Mouse (Mus musculus): ENCODE data around the gene Dpyd. TPM values are rescaled to one million over a fixed set of nuclear protein-coding genes. Genes with fewer than 3 reads are reported as not detected.

Dpyd gene
- polyA plus RNA-seq, 1 experiment from 2014 or later: 3.5 TPM

- H3K27ac ChIP-seq (replicated peaks): no peak overlapping the region
- H3K9me3 ChIP-seq (ENCODE audit: control insufficient read depth, low read length): no peaks in the 10 kb centered on the region
- 41% methylated on average over 2 of the region's 2 CpGs for WGBS
- TF ChIP-seq CTCF (IDR thresholded peaks at IDR 0.05; ENCODE audit: low read depth) (no peak), EP300 (optimal IDR thresholded peaks at IDR 0.05) (no peak)
- ATAC-seq (ENCODE audit: low FRiP score, low TSS enrichment): no peak
- H3K27me3 ChIP-seq (ENCODE audit: control insufficient read depth, insufficient read depth, low read length): no peaks in the 10 kb centered on the region
- no peak overlapping the region for H3K4me3 ChIP-seq (ENCODE audit: low read depth, low read length)
- H3K9ac ChIP-seq (ENCODE audit: low read length): no peak overlapping the region
- no peak for DNase-seq (ENCODE audit: low spot score)
- H3K36me3 ChIP-seq (ENCODE audit: control insufficient read depth, insufficient read depth, low read length): no peaks in the 10 kb centered on the region
- H3K4me2 ChIP-seq (replicated peaks; ENCODE audit: low read depth): no peak overlapping the region
- no peaks in the 10 kb centered on the region for H3K4me1 ChIP-seq (replicated peaks; ENCODE audit: control insufficient read depth, insufficient read depth)
Measured at GRCm38 (mm10) chr3:119464073-119464472, 902.1 kb downstream of the Dpyd start.

GRCm38 (mm10) chr3:119464479-119464878 is 902.5 kb downstream of the Dpyd start:
- Histone ChIP-seq H3K9ac (ENCODE audit: low read length) (no peak overlapping the region), H3K4me1 (replicated peaks; ENCODE audit: control insufficient read depth, insufficient read depth) (no peaks in the 10 kb centered on the region), H3K9me3 (ENCODE audit: control insufficient read depth, low read length) (no peaks in the 10 kb centered on the region), H3K4me2 (replicated peaks; ENCODE audit: low read depth) (no peak overlapping the region), H3K27me3 (ENCODE audit: control insufficient read depth, insufficient read depth, low read length) (no peaks in the 10 kb centered on the region), H3K36me3 (ENCODE audit: control insufficient read depth, insufficient read depth, low read length) (no peaks in the 10 kb centered on the region), H3K27ac (replicated peaks) (no peak overlapping the region), H3K4me3 (ENCODE audit: low read depth, low read length) (no peak overlapping the region)
- TF ChIP-seq CTCF (IDR thresholded peaks at IDR 0.05; ENCODE audit: low read depth) (no peak), EP300 (optimal IDR thresholded peaks at IDR 0.05) (no peak)
- DNase-seq (ENCODE audit: low spot score): no peak
- no peak for ATAC-seq (ENCODE audit: low FRiP score, low TSS enrichment)
- WGBS: 66% methylated on average over 1 of the region's 1 CpGs

GRCm38 (mm10) chr3:119467723-119468122 is 905.8 kb downstream of the Dpyd start:
- 62% methylated on average over 2 of the region's 2 CpGs for WGBS
- no peak overlapping the region for H3K4me3 ChIP-seq (ENCODE audit: low read depth, low read length)
- H3K9ac ChIP-seq (ENCODE audit: low read length): no peak overlapping the region
- H3K9me3 ChIP-seq (ENCODE audit: control insufficient read depth, low read length): no peaks in the 10 kb centered on the region
- H3K36me3 ChIP-seq (ENCODE audit: control insufficient read depth, insufficient read depth, low read length): no peaks in the 10 kb centered on the region
- no peak overlapping the region for H3K27ac ChIP-seq (replicated peaks)
- no peak overlapping the region for H3K4me2 ChIP-seq (replicated peaks; ENCODE audit: low read depth)
- ATAC-seq (ENCODE audit: low FRiP score, low TSS enrichment) (no peak), DNase-seq (ENCODE audit: low spot score) (no peak)
- TF ChIP-seq CTCF (IDR thresholded peaks at IDR 0.05; ENCODE audit: low read depth) (peak; percentile 53), EP300 (optimal IDR thresholded peaks at IDR 0.05) (no peak)
- H3K4me1 ChIP-seq (replicated peaks; ENCODE audit: control insufficient read depth, insufficient read depth): no peaks in the 10 kb centered on the region
- H3K27me3 ChIP-seq (ENCODE audit: control insufficient read depth, insufficient read depth, low read length): no peaks in the 10 kb centered on the region

All from stomach, postnatal 0 days (tissue).